Mouse (Mus musculus): Measurements from ENCODE around the gene Hs6st2.

DNA sequence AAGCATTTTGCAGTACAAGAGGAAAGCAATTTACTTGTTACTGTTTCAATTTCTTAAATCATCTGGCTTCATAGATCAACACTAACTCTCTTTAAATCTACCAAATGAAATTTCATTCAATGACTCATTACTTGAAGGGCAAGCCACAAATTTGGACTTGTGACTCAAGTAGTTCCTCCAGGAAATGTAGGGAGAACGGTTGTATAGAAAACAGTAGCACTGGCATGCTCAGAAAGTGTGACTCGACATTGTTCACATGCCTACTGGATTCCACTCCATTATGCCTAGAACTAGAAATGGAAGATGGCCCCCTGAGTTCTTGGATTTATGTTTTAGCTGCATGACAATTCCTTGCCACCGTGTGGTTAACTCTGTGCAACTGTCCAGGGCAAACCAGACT lies 100.0 kb downstream of the Hs6st2 start:
- TF ChIP-seq EP300 (IDR thresholded peaks at IDR 0.05; ENCODE audit: low read depth) (no peak), CTCF (IDR thresholded peaks at IDR 0.05; ENCODE audit: low read depth) (no peak)
